Mouse (Mus musculus) left cerebral cortex, postnatal 10 days (tissue): ENCODE data around the gene Mvk. TPM values are rescaled to one million over a fixed set of nuclear protein-coding genes. Genes with fewer than 3 reads are reported as not detected.

Experiments
- DNase-seq, 2 experiments: peaks; one replicate each; pipeline ENCODE4 v3.0.0; 2021 to 2022; ENCODE audit warnings: low spot score in 2 of 2, mixed read lengths in 1 of 2; ENCODE audit errors: extremely low spot score in 1 of 2
- intact Hi-C: fragments of 180-260 bp; cut with DNase I; formaldehyde crosslinking; loops from one replicate; pipeline ENCODE4 v1.15.1; 2025
- total RNA-seq, 2 experiments: library from RNA; stranded (reverse); gene quantifications; 2 replicates each; pipeline ENCODE4 v1.2.3; 2021

The Mvk gene
- total RNA-seq, 2 experiments from 2014 or later, result 60.7 to 62.7 TPM

DNA sequence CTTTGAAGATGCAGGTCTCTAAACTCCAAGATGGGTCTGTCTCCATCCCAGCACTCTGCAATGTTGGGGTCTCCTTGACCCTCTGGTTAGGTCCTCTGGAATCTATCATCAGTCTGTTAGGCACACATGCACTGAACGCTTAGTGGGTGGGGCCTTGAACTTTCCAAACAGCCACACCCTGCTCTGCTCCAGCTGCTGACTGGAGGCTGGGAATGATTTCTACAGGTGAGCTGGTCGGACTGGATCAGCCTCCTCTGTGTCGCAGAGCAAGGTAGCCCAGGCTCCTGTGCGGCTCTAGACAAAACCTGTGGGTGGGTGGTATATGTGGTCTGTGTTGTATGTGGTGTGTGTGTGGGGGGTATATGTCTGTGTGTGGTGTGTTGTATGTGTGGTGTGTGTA lies 4.9 kb downstream of the Mvk start:
- no peak for DNase-seq
- intact Hi-C loops, result no loop called here

DNA sequence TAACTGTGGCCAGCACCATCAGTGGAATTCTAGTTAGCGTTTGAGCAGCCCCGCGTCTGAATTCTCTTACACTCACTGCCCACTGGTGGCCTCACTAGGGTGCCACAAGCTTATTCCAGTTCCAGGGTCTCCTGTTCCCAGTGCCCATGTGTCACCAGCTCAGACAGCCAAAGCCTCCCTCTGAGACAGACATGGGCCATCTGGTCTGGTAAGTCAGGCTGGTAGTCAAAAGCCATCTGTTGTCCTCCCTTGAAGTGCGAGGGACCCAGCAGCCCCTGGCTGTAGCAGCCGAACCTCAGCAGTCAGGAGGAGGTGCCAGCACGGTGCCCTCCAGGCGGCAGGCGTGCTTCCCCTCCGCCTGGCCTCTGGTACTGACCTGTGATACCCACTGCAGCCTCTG lies 12.2 kb downstream of the Mvk start:
- DNase-seq, result no peak
- intact Hi-C loops, result no loop called here

DNA sequence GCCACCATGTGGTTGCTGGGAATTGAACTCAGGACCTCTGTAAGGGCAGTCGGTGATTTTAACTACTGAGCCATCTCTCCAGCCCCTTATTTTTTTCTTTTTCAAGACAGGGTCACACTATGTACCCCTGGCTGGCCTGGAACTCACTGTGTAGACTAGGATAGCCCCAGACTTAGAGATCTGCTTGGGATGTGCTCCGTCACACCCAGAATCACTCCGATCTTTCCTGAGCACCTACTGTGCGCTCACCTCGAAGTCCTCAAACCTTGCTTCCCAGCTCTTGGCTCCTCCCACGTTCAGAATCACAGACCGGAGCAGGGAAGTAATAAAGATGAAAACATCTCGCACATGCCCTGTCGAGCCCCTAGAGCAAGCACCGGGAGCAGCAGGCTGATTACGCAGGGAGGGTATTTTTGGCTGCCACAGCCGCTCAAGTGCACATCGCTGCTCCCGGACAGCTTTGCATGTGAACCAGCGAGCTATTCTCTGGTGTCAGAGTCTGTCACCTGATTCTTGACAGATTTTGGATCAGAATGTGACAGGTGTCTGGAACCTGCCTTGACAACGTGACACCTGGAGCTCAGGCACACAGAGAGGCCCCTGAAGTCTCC lies 13.0 kb downstream of the Mvk start:
- DNase-seq, result no peak
- intact Hi-C loops, result no loop called here

- intact Hi-C loops, result loop anchor here (5.0 kb wide), 2 partner anchors 106 to 146 kb away; partner anchors contain the start of gene Fam222a
- DNase-seq, result peak; percentile 69 to 89
These were observed 17.2 kb downstream of the Mvk start for GRCm38 (mm10) chr5:114461238-114461637.

GRCm38 (mm10) chr5:114462067-114463040 lies 18.3 kb downstream of the Mvk start:
- intact Hi-C loops, result loop anchor here (5.0 kb wide), 2 partner anchors 105 to 145 kb away; partner anchors contain the start of gene Fam222a
- no peak for DNase-seq

- intact Hi-C loops, result loop anchor here (5.0 kb wide), 2 partner anchors 103 to 143 kb away; partner anchors contain the start of gene Fam222a
- DNase-seq, result no peak
These were observed 20.5 kb downstream of the Mvk start for GRCm38 (mm10) chr5:114464561-114464960.

- no peak for DNase-seq
- intact Hi-C loops, result loop anchor here (5.0 kb wide), 1 partner anchor 152 kb away; no protein-coding TSS in a partner anchor
These were observed 21.6 kb downstream of the Mvk start for GRCm38 (mm10) chr5:114465641-114466040.

GRCm38 (mm10) chr5:114467019-114467418 lies 22.9 kb downstream of the Mvk start:
- no peak for DNase-seq
- intact Hi-C loops, result loop anchor here (5.0 kb wide), 1 partner anchor 150 kb away; no protein-coding TSS in a partner anchor

DNA sequence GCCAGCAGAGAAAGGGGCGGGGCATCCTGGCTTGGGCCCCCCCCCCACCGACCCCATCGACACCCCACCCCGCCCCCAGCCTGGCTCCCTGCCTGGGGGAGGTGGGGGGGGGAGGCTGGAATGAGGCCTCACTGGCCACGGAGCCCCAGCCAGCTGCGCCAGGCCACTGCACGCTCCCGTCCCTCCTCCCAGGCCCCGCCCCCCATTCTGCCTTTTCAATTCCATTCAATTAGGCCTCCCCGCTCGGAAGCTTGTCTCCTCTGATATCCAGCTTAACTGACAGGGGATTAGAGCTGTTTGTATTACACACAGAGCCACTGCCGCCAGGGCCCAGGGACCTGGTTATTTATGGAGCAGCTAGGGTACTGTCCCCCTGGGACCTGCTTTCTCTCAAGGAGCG lies 23.4 kb downstream of the Mvk start:
- intact Hi-C loops, result loop anchor here (5.0 kb wide), 1 partner anchor 150 kb away; no protein-coding TSS in a partner anchor
- DNase-seq, result peak; percentile 31 to 86

DNA sequence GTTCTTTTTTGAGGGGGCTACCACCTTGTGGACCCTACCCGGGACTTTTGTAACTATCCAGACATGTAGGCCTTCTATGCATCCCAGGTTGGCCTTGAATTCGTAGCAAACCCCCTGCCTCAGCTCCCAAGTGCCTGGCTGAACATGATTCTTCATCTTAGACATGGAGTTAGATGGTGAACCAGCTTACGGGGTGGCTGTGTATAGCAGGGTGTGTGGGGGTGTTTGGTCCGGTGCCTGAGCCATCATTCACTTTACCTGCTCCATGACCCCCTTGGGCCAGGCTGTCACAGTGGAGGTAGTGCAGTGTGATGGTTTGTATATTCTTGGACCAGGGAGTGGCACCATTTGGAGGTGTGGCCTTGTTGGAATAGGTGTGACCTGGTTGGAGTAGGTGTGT lies 23.9 kb downstream of the Mvk start:
- intact Hi-C loops, result loop anchor here (5.0 kb wide), 1 partner anchor 149 kb away; no protein-coding TSS in a partner anchor
- DNase-seq, result no peak

- intact Hi-C loops, result no loop called here
- DNase-seq, result no peak
These were observed 26.3 kb downstream of the Mvk start for GRCm38 (mm10) chr5:114470359-114470758.

- DNase-seq, result peak; percentile 21 to 36
- intact Hi-C loops, result no loop called here
These were observed 30.8 kb downstream of the Mvk start for GRCm38 (mm10) chr5:114474741-114475491.

GRCm38 (mm10) chr5:114478267-114478666 lies 34.2 kb downstream of the Mvk start:
- intact Hi-C loops, result no loop called here
- DNase-seq, result no peak

DNA sequence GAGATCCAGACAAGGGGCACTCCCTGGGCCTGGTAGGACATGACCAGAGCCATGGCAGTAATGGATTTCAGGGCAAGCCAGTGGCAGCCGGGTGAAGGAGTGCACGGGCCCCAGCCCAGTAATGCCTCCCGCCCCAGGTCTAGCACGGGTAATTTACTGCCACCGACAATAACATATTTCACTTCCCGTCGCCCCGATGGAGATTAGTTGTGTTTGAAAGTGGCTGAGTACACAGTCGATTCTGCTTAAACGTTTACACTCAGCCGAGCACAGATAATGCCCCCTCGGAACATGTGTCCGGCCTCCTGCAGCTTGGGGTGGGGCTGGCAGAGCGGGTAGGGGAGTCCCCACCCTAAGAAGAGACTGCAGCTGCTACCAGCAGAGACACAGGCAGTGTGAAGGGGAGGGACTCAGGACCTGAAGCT lies 38.5 kb downstream of the Mvk start:
- intact Hi-C loops, result no loop called here
- DNase-seq, result no peak

- no peak for DNase-seq
- intact Hi-C loops, result no loop called here
These were observed 41.6 kb downstream of the Mvk start for GRCm38 (mm10) chr5:114485685-114486084.

GRCm38 (mm10) chr5:114489570-114489969 lies 45.5 kb downstream of the Mvk start:
- intact Hi-C loops, result no loop called here

DNA sequence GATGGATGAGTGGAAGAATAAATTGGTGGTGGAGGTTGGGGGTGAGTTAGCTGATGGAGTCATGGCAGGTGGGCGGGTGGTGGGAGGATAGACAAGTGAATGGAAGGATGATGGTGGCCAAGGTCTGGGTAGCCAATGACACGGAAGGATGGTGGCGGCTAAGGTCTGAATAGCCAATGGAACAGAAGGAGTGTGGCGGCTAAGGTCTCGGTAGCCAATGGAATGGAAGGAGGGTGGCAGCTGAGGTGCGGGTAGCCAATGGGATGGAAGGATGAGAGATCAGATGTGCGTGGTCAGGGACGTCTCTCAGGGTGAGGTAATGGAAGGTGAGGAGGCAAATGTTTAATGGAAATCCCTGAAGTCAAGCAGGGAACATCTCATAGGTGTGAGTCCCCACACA lies 46.2 kb downstream of the Mvk start:
- intact Hi-C loops, result no loop called here
- DNase-seq, result no peak

More at GRCm38 (mm10) chr5:114489570-114489969, 45.5 kb downstream of the Mvk start:
- DNase-seq, result no peak

DNA sequence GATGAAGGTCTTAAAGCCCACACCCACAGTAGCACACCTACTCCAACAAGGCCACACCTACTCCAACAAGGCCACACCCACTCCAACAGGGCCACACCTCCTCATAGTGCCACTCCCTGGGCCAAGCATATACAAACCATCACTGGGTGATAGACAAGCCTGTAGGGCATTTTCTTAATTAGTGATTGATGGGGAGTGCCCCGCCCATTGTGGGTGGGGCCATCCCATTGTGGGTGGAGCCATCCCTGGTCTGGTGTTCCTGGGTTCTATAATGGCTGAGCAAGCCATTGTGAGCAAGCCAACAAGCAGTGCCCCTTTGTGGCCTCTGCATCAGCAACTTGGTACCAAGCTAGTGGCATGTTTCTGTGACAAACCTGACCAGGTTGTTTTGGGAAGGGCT lies 50.7 kb downstream of the Mvk start:
- intact Hi-C loops, result no loop called here
- DNase-seq, result no peak

DNA sequence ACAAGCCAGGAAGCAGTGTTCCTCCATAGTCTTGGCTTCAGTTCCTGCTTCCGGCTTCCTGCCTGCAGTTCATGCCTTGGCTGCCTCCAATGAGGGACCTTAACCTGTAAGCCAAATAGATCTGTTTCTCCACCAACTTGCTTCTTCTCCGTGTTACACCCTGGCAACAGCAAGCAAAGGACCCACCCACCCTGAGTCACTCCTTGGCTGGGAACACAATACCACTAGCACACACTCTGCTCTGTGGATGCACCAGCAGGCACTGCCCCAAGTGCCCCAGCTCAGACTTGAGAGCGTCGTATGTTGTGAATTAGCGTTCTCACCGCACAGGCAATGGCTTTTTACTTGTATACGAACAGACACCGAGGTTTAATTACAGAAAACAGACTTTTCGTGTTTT lies 57.2 kb downstream of the Mvk start:
- DNase-seq, result no peak
- intact Hi-C loops, result no loop called here
